Mouse (Mus musculus) A20 (cell line): ENCODE results near the gene Pdss2.

ENCODE experiments used
- DNase-seq: peaks from one replicate; pipeline ENCODE4 v3.0.0-alpha.2; 2011; ENCODE audit warnings: low read depth, low spot score

Gene Pdss2

GRCm38 (mm10) chr10:43220910-43221625 is at the start of gene Pdss2:
TSS of gene Pdss2 (plus strand) at chr10:43221486.
- peak; percentile 95 for DNase-seq

GRCm38 (mm10) chr10:43172066-43172465 is 49.2 kb upstream of the Pdss2 start:
- DNase-seq, result no peak

GRCm38 (mm10) chr10:43172554-43172953 is 48.7 kb upstream of the Pdss2 start:
- DNase-seq, result no peak

GRCm38 (mm10) chr10:43173141-43173827 is 48.0 kb upstream of the Pdss2 start:
- no peak for DNase-seq

GRCm38 (mm10) chr10:43173828-43174325 is 47.4 kb upstream of the Pdss2 start:
- DNase-seq, result no peak

GRCm38 (mm10) chr10:43174326-43175155 is 46.7 kb upstream of the Pdss2 start, which contains the start of the genes Sobp and 9030612E09Rik:
TSS of gene Sobp (minus strand) at chr10:43174530.
TSS of gene 9030612E09Rik (plus strand) at chr10:43174704.
- no peak for DNase-seq

- DNase-seq, result no peak
Measured at GRCm38 (mm10) chr10:43175156-43175601, 46.1 kb upstream of the Pdss2 start.

- DNase-seq, result no peak
Measured at GRCm38 (mm10) chr10:43180313-43180912, 40.9 kb upstream of the Pdss2 start.

- DNase-seq, result no peak
Measured at GRCm38 (mm10) chr10:43200206-43200605, 21.1 kb upstream of the Pdss2 start.

- DNase-seq, result no peak
Measured at GRCm38 (mm10) chr10:43203865-43204264, 17.4 kb upstream of the Pdss2 start.

- peak; percentile 67 for DNase-seq
Measured at GRCm38 (mm10) chr10:43211866-43212265, 9.4 kb upstream of the Pdss2 start.

- DNase-seq, result no peak
Measured at GRCm38 (mm10) chr10:43217361-43217900, 3.9 kb upstream of the Pdss2 start.

GRCm38 (mm10) chr10:43220479-43220878 is 807 bp upstream of the Pdss2 start:
- peak; percentile 46 for DNase-seq

GRCm38 (mm10) chr10:43221659-43222058 is 373 bp downstream of the Pdss2 start:
- DNase-seq, result no peak

- DNase-seq, result no peak
Measured at GRCm38 (mm10) chr10:43223391-43223790, 2.1 kb downstream of the Pdss2 start.

GRCm38 (mm10) chr10:43226391-43226790 is 5.1 kb downstream of the Pdss2 start:
- DNase-seq, result no peak

- DNase-seq, result no peak
Measured at GRCm38 (mm10) chr10:43229236-43229635, 8.0 kb downstream of the Pdss2 start.

GRCm38 (mm10) chr10:43234522-43234921 is 13.2 kb downstream of the Pdss2 start:
- no peak for DNase-seq

GRCm38 (mm10) chr10:43235011-43235410 is 13.7 kb downstream of the Pdss2 start:
- DNase-seq, result no peak

- no peak for DNase-seq
Measured at GRCm38 (mm10) chr10:43235758-43236669, 14.7 kb downstream of the Pdss2 start.
